Mouse (Mus musculus): ENCODE results near the gene 1700024G13Rik. TPM values are rescaled to one million over a fixed set of nuclear protein-coding genes. Genes with fewer than 3 reads are reported as not detected.
"Not testable (repeated sequence)": the region's sequence is repeated elsewhere in the genome, so short reads cannot be mapped to it uniquely, and the experiment has no call there.

1700024G13Rik gene
- polyA plus RNA-seq, 1 experiment from 2014 or later: 1.6 TPM

GRCm38 (mm10) chr14:32380099-32380480 lies 8.1 kb downstream of the 1700024G13Rik start:
- H3K4me3 ChIP-seq (ENCODE audit: low read length): no peak overlapping the region
- peaks cover 20% of the 10 kb centered on the region for H3K27me3 ChIP-seq (ENCODE audit: control insufficient read depth, insufficient read depth, low read depth, low read length)
- ATAC-seq (ENCODE audit: low read depth): no peak
- WGBS: 31% methylated on average over 3 of the region's 3 CpGs
- H3K9ac ChIP-seq (ENCODE audit: low read length): no peak overlapping the region
- no peaks in the 10 kb centered on the region for H3K9me3 ChIP-seq (ENCODE audit: control insufficient read depth, low read length)
- H3K27ac ChIP-seq (ENCODE audit: low read length): no peak overlapping the region
- no peaks in the 10 kb centered on the region for H3K4me1 ChIP-seq (replicated peaks; ENCODE audit: control insufficient read depth, insufficient read depth, low read length)
- no peak overlapping the region for H3K4me2 ChIP-seq (ENCODE audit: low read depth, low read length)
- H3K36me3 ChIP-seq (ENCODE audit: control insufficient read depth, insufficient read depth, low read length): no peaks in the 10 kb centered on the region

GRCm38 (mm10) chr14:32379395-32380098 lies 8.6 kb downstream of the 1700024G13Rik start:
- no peak overlapping the region for H3K9ac ChIP-seq (ENCODE audit: low read length)
- H3K4me1 ChIP-seq (replicated peaks; ENCODE audit: control insufficient read depth, insufficient read depth, low read length): no peaks in the 10 kb centered on the region
- H3K27ac ChIP-seq (ENCODE audit: low read length): no peak overlapping the region
- H3K9me3 ChIP-seq (ENCODE audit: control insufficient read depth, low read length): no peaks in the 10 kb centered on the region
- 15% methylated on average over 22 of the region's 22 CpGs for WGBS
- H3K4me3 ChIP-seq (ENCODE audit: low read length): no peak overlapping the region
- no peaks in the 10 kb centered on the region for H3K36me3 ChIP-seq (ENCODE audit: control insufficient read depth, insufficient read depth, low read length)
- no peak for ATAC-seq (ENCODE audit: low read depth)
- H3K4me2 ChIP-seq (ENCODE audit: low read depth, low read length): no peak overlapping the region
- peaks cover 20% of the 10 kb centered on the region for H3K27me3 ChIP-seq (ENCODE audit: control insufficient read depth, insufficient read depth, low read depth, low read length)

GRCm38 (mm10) chr14:32372510-32372909 lies 15.7 kb downstream of the 1700024G13Rik start:
- no peak overlapping the region for H3K27ac ChIP-seq (ENCODE audit: low read length)
- no peaks in the 10 kb centered on the region for H3K9me3 ChIP-seq (ENCODE audit: control insufficient read depth, low read length)
- H3K9ac ChIP-seq (ENCODE audit: low read length): no peak overlapping the region
- H3K4me1 ChIP-seq (replicated peaks; ENCODE audit: control insufficient read depth, insufficient read depth, low read length): no peaks in the 10 kb centered on the region; the same call in 1 of the 2 replicates
- no peaks in the 10 kb centered on the region for H3K36me3 ChIP-seq (ENCODE audit: control insufficient read depth, insufficient read depth, low read length)
- no peaks in the 10 kb centered on the region for H3K27me3 ChIP-seq (ENCODE audit: control insufficient read depth, insufficient read depth, low read depth, low read length)
- no peak overlapping the region for H3K4me2 ChIP-seq (ENCODE audit: low read depth, low read length)
- ATAC-seq (ENCODE audit: low read depth): no peak
- H3K4me3 ChIP-seq (ENCODE audit: low read length): no peak overlapping the region
- 88% methylated on average over 2 of the region's 2 CpGs for WGBS

GRCm38 (mm10) chr14:32369756-32370155 lies 18.4 kb downstream of the 1700024G13Rik start:
- no peaks in the 10 kb centered on the region for H3K36me3 ChIP-seq (ENCODE audit: control insufficient read depth, insufficient read depth, low read length)
- no peak overlapping the region for H3K4me2 ChIP-seq (ENCODE audit: low read depth, low read length)
- ATAC-seq (ENCODE audit: low read depth): peak; percentile 71
- no peaks in the 10 kb centered on the region; the same call in 1 of the 2 replicates for H3K4me1 ChIP-seq (replicated peaks; ENCODE audit: control insufficient read depth, insufficient read depth, low read length)
- no peaks in the 10 kb centered on the region for H3K27me3 ChIP-seq (ENCODE audit: control insufficient read depth, insufficient read depth, low read depth, low read length)
- H3K27ac ChIP-seq (ENCODE audit: low read length): no peak overlapping the region
- H3K9me3 ChIP-seq (ENCODE audit: control insufficient read depth, low read length): no peaks in the 10 kb centered on the region
- 44% methylated on average over 7 of the region's 7 CpGs for WGBS
- H3K9ac ChIP-seq (ENCODE audit: low read length): no peak overlapping the region
- H3K4me3 ChIP-seq (ENCODE audit: low read length): no peak overlapping the region

GRCm38 (mm10) chr14:32364359-32364758 lies 23.8 kb downstream of the 1700024G13Rik start:
- no peak overlapping the region for H3K4me2 ChIP-seq (ENCODE audit: low read depth, low read length)
- 48% methylated on average over 7 of the region's 7 CpGs for WGBS

GRCm38 (mm10) chr14:32351181-32351920 lies 36.8 kb downstream of the 1700024G13Rik start:
- H3K36me3 ChIP-seq (ENCODE audit: control insufficient read depth, insufficient read depth, low read length); H3K4me1 ChIP-seq (replicated peaks; ENCODE audit: control insufficient read depth, insufficient read depth, low read length): not testable (repeated sequence)

More at GRCm38 (mm10) chr14:32364359-32364758, 23.8 kb downstream of the 1700024G13Rik start:
- no peaks in the 10 kb centered on the region for H3K36me3 ChIP-seq (ENCODE audit: control insufficient read depth, insufficient read depth, low read length)
- no peak overlapping the region for H3K27ac ChIP-seq (ENCODE audit: low read length)
- no peak for ATAC-seq (ENCODE audit: low read depth)
- H3K9me3 ChIP-seq (ENCODE audit: control insufficient read depth, low read length): no peaks in the 10 kb centered on the region
- H3K9ac ChIP-seq (ENCODE audit: low read length): no peak overlapping the region
- H3K4me3 ChIP-seq (ENCODE audit: low read length): no peak overlapping the region
- no peaks in the 10 kb centered on the region for H3K27me3 ChIP-seq (ENCODE audit: control insufficient read depth, insufficient read depth, low read depth, low read length)
- H3K4me1 ChIP-seq (replicated peaks; ENCODE audit: control insufficient read depth, insufficient read depth, low read length): no peaks in the 10 kb centered on the region

GRCm38 (mm10) chr14:32347307-32347706 lies 40.9 kb downstream of the 1700024G13Rik start:
- Histone ChIP-seq H3K4me1 (replicated peaks; ENCODE audit: control insufficient read depth, insufficient read depth, low read length) (no peaks in the 10 kb centered on the region), H3K4me3 (ENCODE audit: low read length) (no peak overlapping the region), H3K9ac (ENCODE audit: low read length) (no peak overlapping the region), H3K27me3 (ENCODE audit: control insufficient read depth, insufficient read depth, low read depth, low read length) (no peaks in the 10 kb centered on the region), H3K9me3 (ENCODE audit: control insufficient read depth, low read length) (no peaks in the 10 kb centered on the region), H3K27ac (ENCODE audit: low read length) (no peak overlapping the region), H3K4me2 (ENCODE audit: low read depth, low read length) (no peak overlapping the region), H3K36me3 (ENCODE audit: control insufficient read depth, insufficient read depth, low read length) (no peaks in the 10 kb centered on the region)
- WGBS: 90% methylated on average over 9 of the region's 9 CpGs
- no peak for ATAC-seq (ENCODE audit: low read depth)

More at GRCm38 (mm10) chr14:32351181-32351920, 36.8 kb downstream of the 1700024G13Rik start:
- not testable (repeated sequence) for H3K4me3 ChIP-seq (ENCODE audit: low read length); H3K9ac ChIP-seq (ENCODE audit: low read length); H3K4me2 ChIP-seq (ENCODE audit: low read depth, low read length); H3K27me3 ChIP-seq (ENCODE audit: control insufficient read depth, insufficient read depth, low read depth, low read length); H3K27ac ChIP-seq (ENCODE audit: low read length); H3K9me3 ChIP-seq (ENCODE audit: control insufficient read depth, low read length); ATAC-seq (ENCODE audit: low read depth)
- WGBS: 22% methylated on average over 6 of the region's 6 CpGs

GRCm38 (mm10) chr14:32344694-32345093 lies 43.5 kb downstream of the 1700024G13Rik start:
- Histone ChIP-seq H3K27me3 (ENCODE audit: control insufficient read depth, insufficient read depth, low read depth, low read length) (no peaks in the 10 kb centered on the region), H3K9me3 (ENCODE audit: control insufficient read depth, low read length) (no peaks in the 10 kb centered on the region), H3K4me2 (ENCODE audit: low read depth, low read length) (no peak overlapping the region), H3K4me1 (replicated peaks; ENCODE audit: control insufficient read depth, insufficient read depth, low read length) (no peaks in the 10 kb centered on the region), H3K36me3 (ENCODE audit: control insufficient read depth, insufficient read depth, low read length) (no peaks in the 10 kb centered on the region), H3K27ac (ENCODE audit: low read length) (no peak overlapping the region), H3K9ac (ENCODE audit: low read length) (no peak overlapping the region), H3K4me3 (ENCODE audit: low read length) (no peak overlapping the region)
- 76% methylated on average over 9 of the region's 10 CpGs for WGBS
- no peak for ATAC-seq (ENCODE audit: low read depth)

GRCm38 (mm10) chr14:32344176-32344575 lies 44.0 kb downstream of the 1700024G13Rik start:
- no peaks in the 10 kb centered on the region for H3K27me3 ChIP-seq (ENCODE audit: control insufficient read depth, insufficient read depth, low read depth, low read length)
- WGBS: 87% methylated on average over 7 of the region's 7 CpGs

More at GRCm38 (mm10) chr14:32344176-32344575, 44.0 kb downstream of the 1700024G13Rik start:
- Histone ChIP-seq H3K9me3 (ENCODE audit: control insufficient read depth, low read length) (no peaks in the 10 kb centered on the region), H3K27ac (ENCODE audit: low read length) (no peak overlapping the region), H3K36me3 (ENCODE audit: control insufficient read depth, insufficient read depth, low read length) (no peaks in the 10 kb centered on the region), H3K4me2 (ENCODE audit: low read depth, low read length) (no peak overlapping the region), H3K9ac (ENCODE audit: low read length) (no peak overlapping the region), H3K4me3 (ENCODE audit: low read length) (no peak overlapping the region), H3K4me1 (replicated peaks; ENCODE audit: control insufficient read depth, insufficient read depth, low read length) (no peaks in the 10 kb centered on the region)
- ATAC-seq (ENCODE audit: low read depth): no peak
